Comparison of ENCODE assay signal across 8 mouse cellular contexts in the genomic region with DNA sequence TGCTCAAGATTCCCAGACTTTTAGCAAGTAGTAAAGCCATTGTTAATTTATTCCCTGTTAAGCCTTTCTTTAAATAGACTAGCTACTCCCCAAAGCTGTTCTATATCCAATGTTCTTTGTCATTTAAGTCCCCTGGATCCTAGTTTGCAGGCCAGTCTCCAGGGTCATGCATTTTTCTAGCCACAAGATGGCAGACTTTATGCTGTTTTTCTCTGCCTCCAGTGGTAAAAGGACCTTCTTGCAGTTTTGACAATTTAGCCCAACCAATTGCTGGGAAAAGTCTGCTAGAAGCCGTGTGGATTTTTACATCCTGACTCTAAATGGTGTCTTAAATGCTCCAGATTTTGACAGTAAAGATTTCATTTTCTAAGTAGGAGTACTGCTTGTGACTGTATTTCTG.
DNase-seq lines count a peak whose midpoint lies in the region; ATAC-seq and TF ChIP-seq lines count a peak whose summit lies in the region.

No protein-coding gene starts in this region.

- H3K9me3 ChIP-seq in lung, embryonic 14.5 days (ENCODE audit: low read depth, low read length): no peaks in the 10 kb centered on the region
- no peaks in the 10 kb centered on the region for H3K9me3 ChIP-seq in kidney, embryonic 16.5 days (ENCODE audit: low read length)
- H3K9me3 ChIP-seq in limb, embryonic 13.5 days: no peaks in the 10 kb centered on the region

- WGBS in lung, embryonic 14.5 days: 0% methylated on average over 1 of the region's 1 CpGs
- 11% methylated on average over 1 of the region's 1 CpGs for WGBS in lung, adult 2 months
- 5% methylated on average over 1 of the region's 1 CpGs for WGBS in kidney, embryonic 16.5 days
- 1% methylated on average over 1 of the region's 1 CpGs for WGBS in limb, embryonic 13.5 days

- TF ChIP-seq CTCF in lung, embryonic 14.5 days (IDR thresholded peaks at IDR 0.05; ENCODE audit: low read depth): peak; percentile 84
- TF ChIP-seq CTCF in lung, adult 2 months (IDR thresholded peaks at IDR 0.05; ENCODE audit: insufficient read depth, low read length): no peak

- no peak overlapping the region for H3K27ac ChIP-seq in lung, embryonic 14.5 days (ENCODE audit: low read depth)
- H3K27ac ChIP-seq in kidney, embryonic 16.5 days (ENCODE audit: low read length): no peak overlapping the region
- H3K27ac ChIP-seq in limb, embryonic 13.5 days: no peak overlapping the region

- peak; percentile 85 for ATAC-seq in lung, embryonic 14.5 days (ENCODE audit: insufficient read depth)
- ATAC-seq in common myeloid progenitor, adult 5-6 weeks (replicated peaks; ENCODE audit: low read depth, poor library complexity, severe bottlenecking): peak; percentile 85
- ATAC-seq in kidney, embryonic 16.5 days (ENCODE audit: low FRiP score, low TSS enrichment): peak; percentile 86; the same call in 1 of the 2 replicates
- 0 out of 2 replicates have a peak, but pooled peaks have one; percentile 51 for ATAC-seq in limb, embryonic 13.5 days (ENCODE audit: low FRiP score, low read depth)

- no peaks in the 10 kb centered on the region for H3K36me3 ChIP-seq in lung, embryonic 14.5 days (ENCODE audit: insufficient read depth)
- no peaks in the 10 kb centered on the region for H3K36me3 ChIP-seq in kidney, embryonic 16.5 days (ENCODE audit: insufficient read depth, low read length)
- H3K36me3 ChIP-seq in limb, embryonic 13.5 days: no peaks in the 10 kb centered on the region

- H3K27me3 ChIP-seq in lung, embryonic 14.5 days (ENCODE audit: insufficient read depth, low read length): no peaks in the 10 kb centered on the region
- H3K27me3 ChIP-seq in kidney, embryonic 16.5 days (ENCODE audit: insufficient read depth, low read length): no peaks in the 10 kb centered on the region
- H3K27me3 ChIP-seq in limb, embryonic 13.5 days: no peaks in the 10 kb centered on the region

- no peak for TF ChIP-seq POLR2A in lung, adult 2 months (IDR thresholded peaks at IDR 0.05; ENCODE audit: borderline replicate concordance, extremely low read depth, low read depth, low read length)

- H3K4me1 ChIP-seq in lung, embryonic 14.5 days (ENCODE audit: insufficient read depth): peaks cover 8% of the 10 kb centered on the region; the same call in 1 of the 2 replicates
- no peaks in the 10 kb centered on the region for H3K4me1 ChIP-seq in lung, adult 2 months (ENCODE audit: control insufficient read depth, insufficient read depth, low read length)
- H3K4me1 ChIP-seq in kidney, embryonic 16.5 days (ENCODE audit: insufficient read depth, low read length): no peaks in the 10 kb centered on the region
- peaks cover 11% of the 10 kb centered on the region for H3K4me1 ChIP-seq in limb, embryonic 13.5 days

- DNase-seq in lung, embryonic 14.5 days: peak; percentile 92
- no peak for DNase-seq in lung, adult 2 months
- DNase-seq in gonadal fat pad, adult 2 months (ENCODE audit: low read depth): peak; percentile 6
- peak; percentile 7 for DNase-seq in ovary, postnatal 36 days (ENCODE audit: low spot score)
- DNase-seq in spleen, adult 12 weeks (ENCODE audit: low spot score): no peak

- no peak overlapping the region for H3K9ac ChIP-seq in lung, embryonic 14.5 days
- H3K9ac ChIP-seq in kidney, embryonic 16.5 days (replicated peaks; ENCODE audit: low read length): no peak overlapping the region
- H3K9ac ChIP-seq in limb, embryonic 13.5 days: no peak overlapping the region

- no peak overlapping the region for H3K4me3 ChIP-seq in lung, embryonic 14.5 days (ENCODE audit: low read depth, low read length)
- H3K4me3 ChIP-seq in lung, adult 2 months (replicated peaks; ENCODE audit: extremely low read depth, low read depth, low read length): no peak overlapping the region
- H3K4me3 ChIP-seq in kidney, embryonic 16.5 days (ENCODE audit: low read length): no peak overlapping the region
- H3K4me3 ChIP-seq in limb, embryonic 13.5 days: no peak overlapping the region

- H3K4me2 ChIP-seq in lung, embryonic 14.5 days: no peak overlapping the region; the same call in 1 of the 2 replicates
- H3K4me2 ChIP-seq in kidney, embryonic 16.5 days (replicated peaks; ENCODE audit: low read depth, low read length): no peak overlapping the region
- H3K4me2 ChIP-seq in limb, embryonic 13.5 days (replicated peaks): peak overlapping the region; percentile 23; the same call in 1 of the 2 replicates

Comparison
In these comparisons a context has a peak if more than half of its experiments do, and no peak if none do; other contexts are left out.
1. DNase-seq: peak in lung, embryonic 14.5 days (single experiment), gonadal fat pad, adult 2 months (single experiment) and ovary, postnatal 36 days (single experiment); none in lung, adult 2 months (single experiment) and spleen, adult 12 weeks (single experiment).
2. Peak in every context shown above with its lines, with median percentiles within 50 percentile points of each other: ATAC-seq.